Comparison of ENCODE assay signal across 13 mouse cellular contexts in the genomic region with DNA sequence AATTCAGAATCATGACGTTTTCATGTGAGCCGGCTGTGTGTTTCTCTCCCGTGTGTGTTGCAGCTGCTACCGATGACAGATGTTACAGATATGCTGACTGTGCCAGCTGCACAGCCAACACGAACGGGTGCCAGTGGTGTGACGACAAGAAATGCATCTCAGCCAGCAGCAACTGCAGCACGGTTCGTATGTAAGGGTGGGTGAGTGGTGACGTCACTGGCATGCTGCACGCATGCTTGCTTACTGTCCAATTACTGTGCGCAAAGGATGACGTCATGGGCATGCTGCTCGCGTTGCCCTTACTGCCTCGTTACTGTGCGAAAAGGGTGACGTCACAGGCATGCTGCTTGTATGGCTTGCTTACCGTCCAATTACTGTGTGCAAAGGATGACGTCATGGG.
A peak's percentile ranks its signal among the peaks of the same experiment; 100 is the strongest.
DNase-seq lines count a peak whose midpoint lies in the region; ATAC-seq and TF ChIP-seq lines count a peak whose summit lies in the region.
"Had no signal": no experiment of that assay in that cellular context is flagged by ENCODE, and none has a peak within 500 bp of the region (broad histone marks: within the 10 kb centered on the region; RNA-seq: fewer than 3 reads in every experiment).

No protein-coding gene starts in this region.

- no peak overlapping the region for H3K27ac ChIP-seq in hindbrain, embryonic 15.5 days (replicated peaks)
- H3K27ac ChIP-seq in hindbrain, embryonic 12.5 days, result no peak overlapping the region
- H3K27ac ChIP-seq in layer of hippocampus, adult 2 months, result no peak overlapping the region
- H3K27ac ChIP-seq: kidney, embryonic 15.5 days; liver, embryonic 14.5 days; midbrain, embryonic 12.5 days had no signal

- ATAC-seq in hindbrain, embryonic 15.5 days (ENCODE audit: low FRiP score, low read depth), result peak; percentile 65; the same call in 1 of the 2 replicates
- ATAC-seq in hindbrain, embryonic 12.5 days (ENCODE audit: low FRiP score), result no peak

- H3K9ac ChIP-seq in hindbrain, embryonic 15.5 days, result no peak overlapping the region
- no peak overlapping the region for H3K9ac ChIP-seq in hindbrain, embryonic 12.5 days
- H3K9ac ChIP-seq: kidney, embryonic 15.5 days; liver, embryonic 14.5 days; midbrain, embryonic 12.5 days had no signal

- WGBS in hindbrain, embryonic 15.5 days, result 72% methylated on average over 20 of the region's 20 CpGs
- 87% methylated on average over 20 of the region's 20 CpGs for WGBS in hindbrain, embryonic 12.5 days

- peak; percentile 48 for DNase-seq in brain, embryonic 14.5 days (ENCODE audit: low read depth)
- peak; percentile 21 to 30 for DNase-seq in layer of hippocampus, adult 2 months (ENCODE audit: low spot score in 2 of 2)
- peak; percentile 30 to 49 for DNase-seq in right cerebral cortex, adult 2 months (ENCODE audit: low spot score in 2 of 2)
- DNase-seq in heart, adult 8-10 months (ENCODE audit: low spot score), result no peak
- no peak for DNase-seq in cerebellum, adult 11-12 months
- DNase-seq: adrenal gland, adult 2 months; cerebellum, postnatal 25 days; thymus, postnatal 14 days had no signal

- TF ChIP-seq CTCF in brain, embryonic 14.5 days (IDR thresholded peaks at IDR 0.05; ENCODE audit: borderline replicate concordance, extremely low read depth, insufficient read depth, insufficient read length), result no peak
- no peak for TF ChIP-seq CTCF in layer of hippocampus, adult 2 months (conservative IDR thresholded peaks at IDR 0.05)

- H3K9me3 ChIP-seq in hindbrain, embryonic 15.5 days, result no peaks in the 10 kb centered on the region
- H3K9me3 ChIP-seq in hindbrain, embryonic 12.5 days (replicated peaks), result no peaks in the 10 kb centered on the region
- H3K9me3 ChIP-seq: kidney, embryonic 15.5 days; midbrain, embryonic 12.5 days had no signal

- peak overlapping the region; percentile 24; the same call in 1 of the 2 replicates for H3K4me2 ChIP-seq in hindbrain, embryonic 15.5 days
- no peak overlapping the region for H3K4me2 ChIP-seq in hindbrain, embryonic 12.5 days (replicated peaks)
- H3K4me2 ChIP-seq: kidney, embryonic 15.5 days; midbrain, embryonic 12.5 days had no signal

- H3K4me1 ChIP-seq in hindbrain, embryonic 15.5 days (replicated peaks), result no peaks in the 10 kb centered on the region
- H3K4me1 ChIP-seq in hindbrain, embryonic 12.5 days, result no peaks in the 10 kb centered on the region
- H3K4me1 ChIP-seq: kidney, embryonic 15.5 days; midbrain, embryonic 12.5 days had no signal

- H3K27me3 ChIP-seq in hindbrain, embryonic 15.5 days, result no peaks in the 10 kb centered on the region
- H3K27me3 ChIP-seq in hindbrain, embryonic 12.5 days, result no peaks in the 10 kb centered on the region
- H3K27me3 ChIP-seq: kidney, embryonic 15.5 days; midbrain, embryonic 12.5 days had no signal

- TF ChIP-seq POLR2A in brain, embryonic 14.5 days (IDR thresholded peaks at IDR 0.05; ENCODE audit: borderline replicate concordance, extremely low read depth, insufficient read depth, insufficient read length, poor library complexity, severe bottlenecking), result no peak

- H3K36me3 ChIP-seq in hindbrain, embryonic 15.5 days, result no peaks in the 10 kb centered on the region
- no peaks in the 10 kb centered on the region for H3K36me3 ChIP-seq in hindbrain, embryonic 12.5 days

- H3K4me3 ChIP-seq in hindbrain, embryonic 15.5 days, result 0 out of 2 replicates have a peak overlapping the region, but pooled peaks have one; percentile 4
- H3K4me3 ChIP-seq in hindbrain, embryonic 12.5 days, result no peak overlapping the region
- peak overlapping the region; percentile 12; the same call in 1 of the 2 replicates for H3K4me3 ChIP-seq in layer of hippocampus, adult 2 months
- H3K4me3 ChIP-seq: kidney, embryonic 15.5 days; midbrain, embryonic 12.5 days had no signal

Comparison
In these comparisons a context has a peak if more than half of its experiments do, and no peak if none do; other contexts are left out.
1. DNase-seq: peak in brain, embryonic 14.5 days (single experiment), layer of hippocampus, adult 2 months (2 of 2) and right cerebral cortex, adult 2 months (2 of 2); none in heart, adult 8-10 months (single experiment) and cerebellum, adult 11-12 months (single experiment).